Mouse (Mus musculus) liver (tissue): ENCODE data around the gene Smtnl2.
A peak's percentile ranks its signal among the peaks of the same experiment; 100 is the strongest.
"Not testable (repeated sequence)": the region's sequence is repeated elsewhere in the genome, so short reads cannot be mapped to it uniquely, and the experiment has no call there.

ENCODE experiments used
- DNase-seq: peaks from one replicate; pipeline ENCODE4 v3.0.0-alpha.2; 2020; ENCODE audit warnings: mixed read lengths

Gene Smtnl2

DNA sequence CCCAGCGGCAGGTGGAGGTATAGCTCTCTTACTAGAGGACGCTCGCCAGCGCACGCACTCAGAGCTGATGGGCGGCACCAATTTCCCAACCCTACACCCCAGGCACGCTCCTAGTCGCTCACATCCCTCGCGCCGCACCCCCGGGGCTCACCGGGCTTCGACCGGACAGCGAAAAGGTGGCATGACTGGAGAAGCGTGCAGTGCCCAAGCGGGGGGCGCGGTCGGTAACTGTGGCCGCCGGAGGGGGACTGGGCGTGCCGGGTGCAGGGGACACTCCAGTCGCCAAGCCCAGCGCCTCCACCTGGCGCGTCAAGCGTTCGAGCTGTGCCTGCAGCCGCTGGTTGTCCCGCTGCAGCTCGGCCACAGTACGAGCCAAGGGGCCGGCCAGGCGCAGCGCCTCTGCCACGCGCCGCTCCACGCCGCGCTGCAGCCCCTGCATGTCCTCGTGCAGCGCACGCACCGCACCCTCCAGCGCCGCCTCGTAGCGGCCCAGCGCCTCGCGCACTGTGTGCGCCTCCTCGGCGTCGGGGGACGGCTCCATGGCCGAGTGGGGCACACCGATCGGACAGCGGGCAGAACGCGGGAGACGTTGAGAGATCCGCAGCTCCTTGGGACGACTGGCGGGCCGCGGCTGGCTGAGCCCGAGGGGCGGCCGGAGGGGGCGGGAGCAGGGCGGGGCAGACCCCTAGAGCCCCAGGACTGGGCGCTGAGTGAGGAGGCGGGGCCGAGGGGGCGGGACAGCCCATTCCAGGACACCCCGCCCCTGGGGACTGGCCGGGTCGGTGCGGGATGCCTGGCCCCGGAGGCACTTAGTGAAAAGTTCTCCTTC lies at the start of gene Smtnl2:
Smtnl2 (minus strand) TSS at position 621 of the 829 bp plus-strand sequence.
- peak; percentile 87 for DNase-seq

DNA sequence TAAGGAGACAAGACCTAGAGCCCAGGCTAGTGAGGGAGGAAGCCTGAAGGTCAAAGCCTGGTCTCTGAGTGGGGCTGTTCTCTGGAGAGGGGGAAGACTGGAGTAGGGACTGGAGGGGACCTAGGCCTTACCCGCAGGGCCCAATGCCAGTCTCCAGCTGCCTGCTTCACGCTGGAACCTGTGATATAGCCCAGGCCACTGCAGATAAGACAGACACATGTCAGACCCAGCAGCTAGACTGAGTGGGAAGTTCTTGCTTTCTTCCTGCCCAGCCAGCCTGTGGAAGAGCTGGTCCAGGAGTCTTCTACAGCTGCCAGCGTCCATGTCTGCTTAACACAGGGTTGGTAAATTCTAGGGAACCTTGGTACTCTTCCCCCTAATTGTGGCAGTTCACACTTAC lies 47.0 kb upstream of the Smtnl2 start:
- no peak for DNase-seq

DNA sequence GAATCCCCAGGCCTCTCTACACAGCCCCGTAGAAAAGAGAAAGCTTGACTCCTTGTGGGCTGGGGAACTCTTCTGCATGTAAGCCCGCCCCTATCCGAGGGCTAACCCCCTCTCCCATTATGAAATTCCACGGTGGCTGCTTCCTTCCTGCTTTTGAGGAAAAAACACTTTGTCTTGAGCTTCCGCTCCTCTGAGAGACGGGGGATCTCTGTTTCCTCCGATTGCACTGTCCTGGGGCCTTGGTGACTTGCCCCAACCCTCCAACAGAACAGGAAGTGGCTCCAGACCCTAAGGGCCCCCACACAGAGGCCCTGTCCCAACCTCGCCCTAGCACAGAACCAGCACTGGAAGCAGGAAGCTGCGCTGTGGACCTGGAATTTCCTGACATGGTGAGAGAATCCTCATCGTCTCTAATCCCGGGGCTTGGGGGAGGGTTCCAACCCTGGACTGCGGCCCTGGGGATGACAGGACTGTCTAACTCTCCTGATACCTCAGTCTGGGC lies 46.5 kb upstream of the Smtnl2 start:
- DNase-seq = peak; percentile 38

DNA sequence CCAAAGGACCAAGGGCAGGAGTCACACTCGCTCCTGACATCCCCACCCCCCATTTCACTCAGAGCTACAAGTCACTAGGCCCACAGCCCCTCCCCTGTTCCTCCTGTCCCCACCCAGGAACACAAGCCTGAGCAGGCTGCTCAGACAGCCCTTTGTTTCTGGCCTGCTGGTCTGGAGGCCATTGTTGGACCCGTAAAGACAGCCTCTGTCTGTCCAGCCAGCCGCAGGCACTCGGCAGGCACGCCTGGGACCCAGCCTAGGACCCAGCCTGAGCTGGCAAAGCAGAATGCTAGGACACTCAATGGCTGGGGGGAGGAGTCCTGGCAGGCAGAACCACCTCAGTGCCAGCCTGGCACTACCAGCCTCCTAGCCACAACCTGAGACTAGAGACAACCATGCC lies 44.2 kb upstream of the Smtnl2 start:
- no peak for DNase-seq

DNA sequence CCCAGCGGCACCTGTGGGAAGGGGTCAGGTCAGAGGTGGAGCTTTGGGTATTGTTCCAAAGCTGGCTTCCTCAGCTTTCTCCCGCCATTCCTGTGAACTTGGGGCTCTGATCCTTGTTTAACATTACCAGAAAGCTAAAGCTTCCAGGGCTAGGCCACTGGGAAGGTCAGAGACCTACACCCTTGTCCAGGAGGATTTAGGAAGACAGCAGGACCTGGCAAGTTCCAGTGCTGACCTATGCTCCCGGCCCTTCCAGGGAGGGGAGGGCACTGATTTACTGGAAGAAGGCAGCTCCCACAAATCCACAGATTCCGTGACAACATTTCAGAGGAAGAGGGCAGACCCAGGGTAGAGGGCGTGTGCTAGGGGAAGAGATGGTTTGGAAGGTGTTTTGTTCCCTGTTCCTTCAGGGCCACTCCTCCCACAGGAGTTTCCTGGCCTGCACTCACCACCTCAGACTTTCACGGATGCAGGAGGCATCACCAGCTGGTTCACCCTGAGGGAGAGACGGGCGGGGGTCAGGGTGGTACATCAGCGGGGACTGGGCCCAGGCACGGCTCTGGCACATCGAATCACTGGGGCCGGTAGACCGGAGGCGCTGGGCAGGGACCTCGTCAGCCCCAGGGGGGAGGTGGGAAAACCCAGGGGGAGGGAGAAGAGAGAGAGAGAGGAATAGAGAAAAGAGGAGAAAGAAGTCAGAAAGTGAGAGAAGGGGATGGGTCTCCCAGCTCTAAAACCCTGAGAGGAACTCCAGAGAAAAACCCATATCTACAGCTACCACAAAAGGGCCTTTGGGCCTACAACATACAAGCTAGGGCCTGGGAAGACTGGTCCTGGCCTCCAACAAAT lies 41.8 kb upstream of the Smtnl2 start:
- no peak for DNase-seq

DNA sequence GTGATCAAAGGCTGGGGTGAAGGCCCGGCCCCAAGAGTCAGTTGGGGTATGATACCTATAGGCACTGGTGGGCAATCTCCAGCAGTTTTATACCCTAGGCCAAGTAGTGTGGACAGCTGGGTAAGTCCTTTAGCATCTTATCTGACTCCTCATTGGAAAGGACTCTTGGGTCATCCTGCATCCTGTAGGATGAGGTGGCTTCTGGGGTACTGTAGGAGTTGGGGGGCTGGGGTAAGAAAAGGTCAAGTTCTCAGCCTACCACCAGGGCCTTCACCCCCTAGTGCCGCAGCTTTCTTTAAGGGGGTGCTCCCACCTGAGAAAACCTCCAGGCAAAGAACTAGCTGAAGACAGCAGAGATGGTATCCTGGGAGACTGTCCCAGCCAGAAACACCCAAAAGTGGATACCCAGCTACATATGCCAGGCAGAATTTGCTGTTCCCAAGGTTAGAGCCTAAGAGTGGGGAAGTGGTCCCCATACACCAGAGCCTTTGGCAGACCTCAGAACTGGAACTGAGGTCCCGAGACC lies 40.7 kb upstream of the Smtnl2 start:
- DNase-seq = no peak

DNA sequence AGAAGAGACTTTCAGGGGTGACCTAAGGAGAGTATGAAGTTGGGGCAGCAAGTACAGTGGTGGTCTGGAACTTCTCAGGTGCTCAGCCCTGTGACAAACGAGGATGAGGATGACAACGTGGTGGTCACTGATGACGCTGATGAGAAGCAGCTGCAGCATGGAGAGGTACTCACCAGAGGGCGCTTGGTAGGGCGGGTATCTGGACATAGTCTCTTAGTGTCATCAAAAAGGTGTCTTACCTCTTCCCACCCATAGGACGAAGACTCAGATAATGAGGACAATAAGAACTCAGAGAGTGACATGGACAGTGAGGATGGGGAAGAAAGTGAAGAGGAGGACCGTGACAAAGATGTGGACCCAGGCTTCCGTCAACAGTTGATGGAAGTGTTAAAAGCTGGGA lies 36.0 kb upstream of the Smtnl2 start:
- DNase-seq = no peak

DNA sequence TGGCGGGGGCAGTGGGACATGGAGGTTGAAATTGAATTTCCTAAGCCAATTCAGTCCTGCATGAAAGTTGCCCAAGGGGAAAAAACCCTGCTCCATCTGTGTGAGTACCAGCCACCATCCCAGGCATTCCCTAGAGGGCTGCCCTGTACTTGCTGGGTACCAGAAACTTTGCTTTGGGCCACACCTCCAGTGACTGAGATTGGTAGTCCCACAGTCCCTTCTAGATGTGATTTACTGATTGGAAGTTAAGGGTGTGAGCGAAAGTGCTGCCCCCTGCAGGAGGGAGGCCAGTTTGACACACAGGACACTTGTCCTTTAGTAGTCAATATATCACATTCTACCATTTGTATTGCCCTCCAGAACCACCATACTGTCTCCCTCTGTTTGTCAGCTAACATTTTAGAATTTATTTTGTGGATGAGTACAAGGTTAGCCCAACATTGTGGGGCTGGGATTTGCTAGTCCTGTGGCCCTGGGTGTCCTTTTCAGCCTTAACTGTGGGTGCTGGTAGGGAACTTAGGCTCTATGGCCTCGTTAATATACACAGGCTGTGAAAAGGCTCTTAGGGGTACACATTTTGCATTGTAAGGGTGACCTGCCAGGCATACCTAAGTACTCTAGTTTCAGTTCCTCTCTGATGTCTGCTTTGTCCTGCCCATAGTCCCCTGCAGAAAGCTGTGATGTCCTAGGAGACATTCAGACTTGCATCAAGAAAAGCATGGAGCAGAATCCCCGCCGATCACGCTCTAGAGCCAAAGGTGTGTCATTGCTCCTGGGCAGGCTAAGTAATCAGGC lies 35.0 kb upstream of the Smtnl2 start:
- DNase-seq = peak; percentile 44

DNA sequence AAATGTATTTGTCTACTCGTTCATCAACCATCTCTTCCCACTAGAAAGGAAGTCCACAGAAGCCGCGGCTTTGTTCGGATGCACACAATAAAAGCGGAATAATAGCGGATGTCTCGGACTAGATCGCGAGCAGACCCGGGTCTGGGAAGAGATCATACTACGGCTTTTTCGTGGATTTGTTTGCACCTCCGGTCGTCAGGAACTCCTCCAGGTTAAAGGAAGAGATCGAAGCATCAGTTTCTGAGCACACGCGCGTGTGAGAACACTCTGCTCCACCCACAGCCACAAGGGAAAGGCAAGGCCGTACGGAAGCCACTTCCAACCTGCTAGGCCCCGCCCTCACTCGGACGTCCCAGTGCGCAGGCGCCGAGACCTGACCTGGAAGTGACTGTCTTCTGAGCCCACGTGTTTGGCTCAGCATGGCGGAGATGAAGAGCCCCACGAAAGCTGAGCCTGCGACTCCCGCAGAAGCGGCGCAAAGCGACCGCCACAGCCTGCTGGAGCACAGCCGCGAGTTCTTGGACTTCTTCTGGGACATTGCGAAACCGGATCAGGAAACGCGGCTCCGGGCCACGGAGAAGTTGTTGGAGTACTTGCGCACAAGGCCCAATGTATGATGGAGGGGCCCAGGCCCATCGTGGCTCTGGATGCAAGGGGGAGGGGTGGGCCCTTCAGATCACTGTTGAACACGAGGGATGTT lies 29.6 kb upstream of the Smtnl2 start, which contains the start of gene Mybbp1a:
Mybbp1a (plus strand) TSS at position 391 of the 700 bp plus-strand sequence.
- peak; percentile 98 for DNase-seq

DNA sequence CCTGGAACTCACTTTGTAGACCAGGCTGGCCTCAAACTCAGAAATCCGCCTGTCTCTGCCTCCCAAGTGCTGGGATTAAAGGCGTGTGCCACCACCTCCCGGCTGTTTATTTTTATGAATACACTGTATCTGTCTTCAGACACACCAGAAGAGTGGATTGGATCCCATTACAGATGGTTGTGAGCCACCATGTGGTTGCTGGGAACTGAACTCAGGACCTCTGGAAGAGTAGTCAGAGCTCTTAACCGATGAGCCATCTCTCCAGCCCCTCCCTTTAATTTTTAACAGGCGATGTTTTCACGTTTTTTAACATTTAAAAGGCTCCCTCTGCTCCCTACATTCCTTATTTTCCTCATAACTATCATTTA lies 29.1 kb upstream of the Smtnl2 start:
- not testable (repeated sequence) for DNase-seq

DNA sequence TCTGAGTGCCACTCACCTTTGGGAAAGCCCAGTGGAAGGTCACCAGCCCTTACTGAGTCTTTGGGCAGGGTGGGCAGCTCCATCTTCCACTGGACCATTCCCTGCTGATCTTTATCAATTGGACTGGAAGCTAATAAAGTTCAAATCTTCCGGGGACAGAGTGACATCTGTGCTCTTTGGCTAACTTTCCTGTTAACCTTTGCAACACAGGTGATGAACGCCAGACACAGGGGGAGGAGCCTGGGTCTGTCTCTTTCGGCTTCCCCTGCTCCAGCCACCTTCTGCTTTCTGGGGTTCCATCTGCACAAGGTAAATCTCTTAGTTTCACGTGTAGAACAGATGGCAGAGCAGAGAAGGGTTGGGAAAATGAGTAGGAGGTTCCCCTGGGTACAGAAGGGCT lies 26.9 kb upstream of the Smtnl2 start:
- DNase-seq = no peak

DNA sequence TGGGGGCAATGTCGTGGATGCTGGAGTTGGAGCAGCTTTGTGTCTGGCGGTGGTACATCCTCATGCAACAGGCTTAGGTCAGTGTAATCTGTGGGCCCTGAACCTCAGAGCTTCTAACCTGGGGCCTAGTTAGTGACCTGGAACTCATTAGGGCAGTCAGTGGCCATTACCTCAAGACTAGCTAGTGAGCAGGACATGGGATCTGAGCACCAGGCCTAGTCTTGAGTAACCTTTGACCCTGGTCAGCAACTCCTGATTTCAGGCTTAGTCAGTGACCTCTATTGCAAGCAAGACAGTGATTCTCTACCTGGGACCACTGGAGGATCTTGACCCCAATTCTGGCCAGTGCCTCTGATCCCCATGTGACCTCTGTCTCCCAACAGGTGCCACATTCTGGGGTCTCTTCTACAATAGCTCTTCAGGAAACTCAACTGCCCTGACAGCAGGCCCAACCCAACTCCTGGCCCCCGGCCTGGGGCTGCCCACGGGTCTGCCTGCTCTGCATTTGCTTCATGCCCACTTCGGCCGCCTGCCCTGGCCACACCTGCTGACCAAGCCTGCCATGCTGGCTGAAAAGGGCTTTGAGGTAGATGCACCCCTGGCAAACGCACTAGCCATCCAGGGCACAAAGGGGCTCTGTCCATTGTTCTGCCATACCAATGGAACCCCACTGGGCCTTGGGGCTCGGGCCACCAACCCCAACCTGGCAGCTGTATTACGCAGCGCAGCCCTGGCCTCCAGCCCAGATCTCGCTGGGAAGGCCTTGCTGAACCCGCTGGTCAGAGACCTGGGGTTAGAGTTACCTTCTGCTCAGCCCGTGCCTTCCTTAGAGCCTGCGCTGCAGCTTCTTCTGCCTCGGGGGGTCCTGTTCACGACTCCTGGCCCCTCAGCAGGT lies 25.5 kb upstream of the Smtnl2 start:
- no peak for DNase-seq

DNA sequence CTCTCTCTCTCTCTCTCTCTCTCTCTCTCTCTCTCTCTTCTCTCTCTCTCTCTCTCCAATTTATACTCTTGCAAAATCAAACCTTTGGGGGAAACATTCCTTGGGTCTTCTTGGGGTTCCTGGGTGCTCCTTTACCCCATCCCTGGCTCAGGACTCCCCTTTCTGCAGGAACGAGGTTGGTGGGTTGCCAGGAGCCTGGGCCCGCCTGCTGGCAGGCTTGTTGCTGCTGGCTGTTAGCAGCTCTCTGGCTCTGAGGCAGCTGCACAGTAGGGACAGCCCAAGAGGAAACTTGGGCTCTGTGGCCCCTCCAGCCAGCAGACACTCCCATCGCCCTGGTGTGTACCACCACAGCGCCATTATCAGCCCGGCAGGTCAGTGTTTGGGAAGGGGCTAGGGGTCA lies 24.8 kb upstream of the Smtnl2 start:
- no peak for DNase-seq

DNA sequence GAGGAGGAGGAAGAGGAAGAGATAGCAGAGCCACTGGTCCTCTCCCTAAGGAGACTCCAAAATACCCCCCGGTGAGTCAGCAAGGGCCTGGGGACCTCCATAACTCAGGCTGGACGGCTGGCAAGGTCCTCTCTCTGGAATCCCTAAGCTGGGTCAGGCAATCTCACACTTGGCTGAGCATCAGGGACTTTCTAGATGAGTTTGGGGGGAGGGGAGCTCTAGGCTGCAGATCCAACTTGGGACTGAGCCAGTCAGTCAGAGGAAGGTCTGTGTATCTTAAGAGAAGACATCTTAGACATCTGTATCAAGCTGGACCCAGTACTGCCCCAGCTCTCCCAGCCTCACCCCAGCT lies 24.2 kb upstream of the Smtnl2 start:
- DNase-seq = no peak

DNA sequence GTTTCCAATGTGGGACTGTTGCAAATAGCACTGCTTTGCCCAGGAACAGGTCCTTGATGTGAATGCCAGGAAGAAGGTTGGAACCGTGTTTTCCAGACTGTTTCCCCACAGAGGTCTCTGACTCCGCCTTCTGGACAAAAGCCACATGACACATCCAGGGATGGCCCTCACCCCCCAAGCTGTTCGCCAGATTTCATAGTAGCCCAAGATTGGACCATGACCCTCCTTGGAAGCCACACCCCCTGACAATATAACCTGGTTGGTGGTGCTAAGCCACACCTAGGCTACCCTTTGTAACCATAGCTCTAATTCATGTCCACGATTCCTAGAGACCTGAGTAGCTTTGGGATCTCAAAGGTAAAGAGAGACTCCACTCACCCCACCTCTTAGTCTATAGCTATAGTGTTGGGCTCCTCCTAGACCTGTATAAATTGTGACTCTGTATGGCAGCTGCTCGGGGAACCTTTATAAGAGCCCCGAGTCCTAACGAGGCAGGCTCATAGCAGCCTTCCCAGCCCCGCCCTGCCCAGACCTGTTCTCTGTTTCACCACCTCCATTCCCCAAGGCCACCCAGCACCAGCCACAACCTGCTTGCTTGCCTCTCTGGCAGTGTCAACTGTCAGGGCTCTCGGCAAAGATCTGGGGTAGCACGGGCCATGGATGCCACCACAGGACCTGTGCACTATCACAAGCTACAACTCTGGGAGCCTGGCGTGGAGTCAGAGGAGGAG lies 23.6 kb upstream of the Smtnl2 start, which contains the start of gene Ggt6:
Ggt6 (plus strand) TSS at position 564 of the 731 bp plus-strand sequence.
- no peak for DNase-seq

DNA sequence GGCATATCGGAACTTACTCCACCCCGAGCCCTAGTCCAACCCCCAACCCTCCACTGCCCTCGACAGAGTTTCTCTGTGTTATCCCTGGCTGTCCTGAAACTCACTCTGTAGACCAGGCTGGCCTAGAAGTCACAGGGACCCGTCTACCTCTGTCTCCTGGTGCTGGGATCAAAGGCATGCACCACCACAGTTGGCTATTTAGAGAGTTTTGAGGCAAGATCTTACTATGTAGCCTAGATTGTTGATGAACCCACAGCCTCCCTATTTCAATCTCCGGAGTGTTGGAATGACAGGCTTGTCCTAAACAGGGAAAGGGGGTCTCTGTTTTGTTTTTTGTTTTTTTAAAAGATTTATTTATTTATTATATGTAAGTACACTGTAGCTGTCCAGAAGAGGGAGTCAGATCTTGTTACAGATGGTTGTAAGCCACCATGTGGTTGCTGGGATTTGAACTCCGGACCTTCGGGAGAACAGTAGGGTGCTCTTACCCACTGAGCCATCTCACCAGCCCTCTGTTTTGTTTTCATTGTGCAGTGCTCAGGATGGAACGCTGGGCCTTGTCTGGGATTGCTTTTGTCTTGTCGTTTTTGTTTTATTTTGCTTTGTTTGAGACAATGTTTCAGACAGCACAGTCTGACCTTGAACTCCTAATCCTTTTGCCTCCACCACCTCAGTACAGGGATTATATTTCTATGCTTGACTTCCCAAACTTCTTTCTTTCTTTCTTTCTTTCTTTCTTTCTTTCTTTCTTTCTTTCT lies 19.0 kb upstream of the Smtnl2 start:
- DNase-seq = not testable (repeated sequence)

DNA sequence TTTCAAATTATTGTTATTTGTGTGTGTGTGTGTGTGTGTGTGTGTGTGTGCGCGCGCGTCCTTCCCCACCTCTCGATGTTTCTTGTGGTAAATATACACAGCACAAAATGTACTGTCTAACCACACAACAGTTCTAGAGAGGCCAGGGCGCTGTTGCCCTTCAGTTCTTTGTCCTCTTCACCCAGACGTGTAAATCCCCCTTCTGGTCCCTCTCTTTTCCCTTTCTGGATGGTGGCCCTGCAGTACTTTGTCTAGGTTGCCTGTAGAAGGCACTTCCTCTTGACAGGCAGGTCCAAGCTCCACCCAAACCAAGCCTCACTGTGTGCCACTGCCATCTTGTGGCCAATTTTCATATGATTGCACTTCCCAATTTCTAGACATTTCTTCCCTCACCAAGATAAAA lies 17.8 kb upstream of the Smtnl2 start:
- peak; percentile 77 for DNase-seq

DNA sequence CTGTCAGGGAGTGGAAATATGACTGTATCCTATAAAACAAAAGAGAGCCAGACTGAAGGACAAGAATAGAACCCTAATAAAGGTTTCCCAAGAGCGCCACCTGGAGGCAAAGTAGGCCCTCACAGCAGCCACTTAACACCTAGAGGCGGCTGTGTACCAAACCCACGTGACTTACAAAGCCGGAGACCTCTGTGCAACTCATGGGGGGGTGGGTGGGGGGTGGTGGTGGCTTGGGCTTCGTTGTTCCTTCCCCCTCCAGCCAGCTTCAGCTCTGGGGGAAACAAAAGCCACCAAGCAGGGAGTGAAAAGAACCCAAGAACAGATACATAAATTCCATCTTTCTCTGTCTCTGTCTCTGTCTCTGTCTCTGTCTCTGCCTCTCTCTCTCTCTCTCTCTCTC lies 17.2 kb upstream of the Smtnl2 start:
- peak; percentile 87 for DNase-seq

DNA sequence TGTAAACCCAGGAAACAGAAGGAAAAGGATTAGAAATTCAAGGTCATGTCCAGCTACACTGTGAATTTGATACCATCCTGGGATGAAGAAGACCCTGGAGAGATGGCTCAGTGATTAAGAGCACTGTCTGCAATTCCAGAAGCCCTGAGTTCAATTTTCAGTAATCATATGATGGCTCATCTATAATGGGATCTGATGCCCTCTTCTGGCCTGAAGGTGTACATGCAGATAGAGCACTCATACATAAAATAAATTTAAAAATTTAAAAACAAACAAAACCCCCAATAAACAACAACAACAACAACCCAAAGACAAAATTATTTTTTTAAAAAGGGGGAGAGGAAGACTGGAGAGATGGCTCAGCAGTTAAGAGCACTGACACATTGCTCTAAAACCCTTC lies 15.4 kb upstream of the Smtnl2 start:
- no peak for DNase-seq
